Mouse (Mus musculus): ENCODE results near the gene Zmynd10. TPM values are rescaled to one million over a fixed set of nuclear protein-coding genes. Genes with fewer than 3 reads are reported as not detected.

Zmynd10 gene
- polyA plus RNA-seq (2015; fragmentation: Nextera tagmentation; extraction: Ambion mirVana) = 6.7 and 7.9 TPM in 2 replicates

DNA sequence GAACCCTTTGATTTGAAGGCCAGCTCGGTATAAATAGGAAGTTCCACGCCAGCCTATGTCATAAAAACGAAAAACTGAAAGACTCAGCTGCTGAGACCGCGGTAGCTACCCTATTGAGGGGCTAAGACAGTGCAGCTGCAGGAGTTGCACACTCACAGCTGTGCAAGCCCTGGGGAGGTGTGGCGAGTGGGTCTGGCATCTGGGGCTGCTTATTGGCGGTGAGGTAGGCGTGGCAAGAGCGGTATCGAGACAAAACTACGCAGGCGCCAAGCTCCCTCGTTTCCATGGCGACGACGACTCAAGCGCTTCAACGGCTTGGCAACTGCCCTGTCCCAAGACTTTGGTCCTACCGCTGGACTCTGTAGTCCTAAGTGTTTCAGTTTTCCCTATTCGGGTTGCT is at the start of gene Zmynd10:
Zmynd10 (plus strand) TSS at position 273 of the 400 bp plus-strand sequence.
- TF ChIP-seq CTCF (IDR thresholded peaks at IDR 0.05; ENCODE audit: low read depth) = no peak
- H3K9me3 ChIP-seq (replicated peaks; ENCODE audit: low read length) = no peaks in the 10 kb centered on the region
- H3K27me3 ChIP-seq (ENCODE audit: insufficient read depth, low read length) = no peaks in the 10 kb centered on the region
- 0 out of 2 replicates have a peak, but pooled peaks cover 8% of the 10 kb centered on the region for H3K36me3 ChIP-seq (ENCODE audit: insufficient read depth, low read length)
- peak within 1 kb of the TSS; percentile 53 for H3K4me2 ChIP-seq (ENCODE audit: low read length)
- H3K9ac ChIP-seq (ENCODE audit: low read depth, low read length) = no peak within 1 kb of the TSS
- DNase-seq (ENCODE audit: low spot score) (peak; percentile 95), ATAC-seq (replicated peaks; ENCODE audit: low FRiP score, low read depth) (peak; percentile 56)
- H3K4me1 ChIP-seq (replicated peaks; ENCODE audit: insufficient read depth, low read length) = peaks cover 26% of the 10 kb centered on the region
- H3K27ac ChIP-seq = peak within 1 kb of the TSS; percentile 60; the same call in 1 of the 2 replicates
- H3K4me3 ChIP-seq (replicated peaks; ENCODE audit: low read depth, low read length) = no peak within 1 kb of the TSS; the same call in 1 of the 2 replicates
- 2% methylated on average over 20 of the region's 20 CpGs for WGBS

DNA sequence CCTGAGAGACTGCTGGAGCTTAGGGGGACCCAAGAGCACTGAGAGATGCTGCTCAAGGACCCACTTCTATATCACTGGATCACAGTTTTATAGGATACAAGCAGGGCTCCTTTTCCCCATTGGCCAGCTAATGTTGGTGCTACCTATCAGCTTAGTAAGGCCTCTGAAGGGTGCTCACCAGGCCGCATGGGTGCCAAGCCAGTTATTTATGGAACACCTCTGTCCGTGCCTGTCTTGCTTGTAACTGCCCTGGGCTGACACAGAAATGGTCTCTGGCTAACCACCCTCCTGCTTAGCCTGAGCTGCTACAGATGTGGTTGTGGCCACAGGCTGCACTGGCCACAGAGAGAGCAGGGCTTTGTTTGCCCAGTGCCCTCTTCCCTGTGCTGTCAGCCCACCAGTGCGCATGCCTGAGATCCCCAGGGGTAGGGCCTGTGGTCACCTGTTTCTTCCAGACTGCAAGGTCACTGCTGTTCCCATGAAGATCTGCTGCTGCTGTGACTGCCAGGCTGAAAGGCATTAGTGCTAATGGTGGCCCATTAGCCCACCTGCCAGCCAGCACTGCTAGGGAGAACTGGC is 46.3 kb upstream of the Zmynd10 start:
- DNase-seq (ENCODE audit: low spot score) = no peak

DNA sequence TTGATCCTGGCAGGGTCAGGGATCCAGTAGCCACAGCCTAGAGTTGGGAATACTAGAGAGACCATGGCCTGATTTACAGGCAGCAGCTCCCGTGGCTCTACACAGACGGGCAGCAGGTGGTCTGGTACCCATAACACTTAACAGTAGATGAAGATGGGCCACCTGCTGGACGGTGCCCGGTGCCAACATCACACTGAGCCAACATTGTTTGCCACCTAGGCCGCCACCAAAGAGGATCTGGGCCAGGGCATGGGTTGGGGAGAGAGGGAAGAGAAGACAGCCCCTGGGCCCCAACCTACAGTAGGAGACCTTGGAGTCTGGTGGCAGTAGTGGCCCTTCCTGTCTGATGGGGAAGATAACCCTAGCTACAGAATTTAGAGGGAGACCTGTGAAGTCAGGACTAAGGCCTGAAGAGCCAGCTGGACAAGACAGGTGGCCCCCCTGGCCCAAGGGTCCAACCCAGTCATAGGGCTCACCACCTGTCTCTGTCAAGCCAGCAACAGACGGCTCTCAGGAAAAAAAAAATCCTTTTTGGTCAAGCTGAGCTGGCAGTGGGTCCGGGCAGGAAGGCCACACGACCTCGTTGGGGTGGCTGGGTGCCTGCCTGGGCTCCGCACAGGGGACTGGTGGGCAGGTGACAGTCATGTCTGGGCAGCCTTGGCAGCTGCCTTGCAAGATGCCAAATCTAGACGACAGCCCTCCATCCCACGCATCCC is 44.8 kb upstream of the Zmynd10 start:
- Histone ChIP-seq H3K4me1 (replicated peaks; ENCODE audit: insufficient read depth, low read length) (no peaks in the 10 kb centered on the region), H3K4me2 (ENCODE audit: low read length) (no peak overlapping the region), H3K27me3 (ENCODE audit: insufficient read depth, low read length) (no peaks in the 10 kb centered on the region), H3K9me3 (replicated peaks; ENCODE audit: low read length) (no peaks in the 10 kb centered on the region), H3K27ac (no peak overlapping the region), H3K36me3 (ENCODE audit: insufficient read depth, low read length) (no peaks in the 10 kb centered on the region), H3K4me3 (replicated peaks; ENCODE audit: low read depth, low read length) (no peak overlapping the region), H3K9ac (ENCODE audit: low read depth, low read length) (no peak overlapping the region)
- DNase-seq (ENCODE audit: low spot score) (no peak), ATAC-seq (replicated peaks; ENCODE audit: low FRiP score, low read depth) (no peak)
- TF ChIP-seq CTCF (IDR thresholded peaks at IDR 0.05; ENCODE audit: low read depth) = no peak
- 85% methylated on average over 12 of the region's 12 CpGs for WGBS

More for the DNA sequence above, 46.3 kb upstream of the Zmynd10 start:
- Histone ChIP-seq H3K4me3 (replicated peaks; ENCODE audit: low read depth, low read length) (no peak overlapping the region), H3K9ac (ENCODE audit: low read depth, low read length) (no peak overlapping the region), H3K27me3 (ENCODE audit: insufficient read depth, low read length) (no peaks in the 10 kb centered on the region), H3K4me1 (replicated peaks; ENCODE audit: insufficient read depth, low read length) (no peaks in the 10 kb centered on the region), H3K9me3 (replicated peaks; ENCODE audit: low read length) (no peaks in the 10 kb centered on the region), H3K36me3 (ENCODE audit: insufficient read depth, low read length) (no peaks in the 10 kb centered on the region), H3K4me2 (ENCODE audit: low read length) (no peak overlapping the region), H3K27ac (no peak overlapping the region)
- 78% methylated on average over 3 of the region's 3 CpGs for WGBS
- TF ChIP-seq CTCF (IDR thresholded peaks at IDR 0.05; ENCODE audit: low read depth) = no peak
- ATAC-seq (replicated peaks; ENCODE audit: low FRiP score, low read depth) = no peak

DNA sequence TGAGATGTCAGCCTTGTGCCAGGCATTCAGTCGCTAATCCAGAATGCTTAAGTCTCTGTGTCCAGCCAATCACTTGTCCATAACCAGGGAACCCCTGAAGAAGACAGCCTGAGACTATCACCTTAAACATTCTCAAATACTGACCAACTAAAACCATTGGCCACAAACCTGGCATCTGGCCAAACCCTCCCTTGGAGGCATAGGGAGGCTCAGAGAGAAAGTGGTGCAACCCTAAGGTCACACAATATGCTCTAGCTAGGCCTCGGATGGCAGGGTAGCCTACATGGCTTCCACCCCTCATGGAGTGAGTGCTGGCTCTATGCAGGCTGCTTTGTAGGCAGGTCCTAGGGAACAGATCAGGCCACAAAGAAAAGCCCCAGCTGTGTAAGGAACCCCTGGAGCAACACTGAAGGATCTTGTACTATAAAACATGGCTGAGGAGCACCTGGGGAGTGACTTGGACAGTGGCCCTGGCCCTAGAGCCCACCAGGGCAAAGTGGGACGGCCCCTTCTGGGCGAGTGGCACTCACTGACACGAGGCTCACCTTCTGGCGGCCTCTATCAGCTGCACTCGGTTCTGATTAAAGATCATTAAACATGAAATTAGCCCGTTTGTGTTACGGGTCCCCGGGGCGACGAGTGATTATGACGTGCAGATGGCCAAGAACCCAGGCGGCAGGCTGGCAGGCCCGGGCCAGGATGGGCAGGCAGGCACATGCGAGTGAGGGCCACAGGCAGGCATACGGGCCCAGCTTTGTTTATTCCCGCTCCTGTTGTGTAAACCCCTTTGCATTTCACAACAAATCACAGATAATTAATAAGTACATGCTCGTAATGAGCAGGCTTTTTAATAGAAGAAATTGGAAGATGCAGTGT is 42.2 kb upstream of the Zmynd10 start:
- Histone ChIP-seq H3K36me3 (ENCODE audit: insufficient read depth, low read length) (no peaks in the 10 kb centered on the region), H3K9ac (ENCODE audit: low read depth, low read length) (no peak overlapping the region), H3K27ac (no peak overlapping the region), H3K4me3 (replicated peaks; ENCODE audit: low read depth, low read length) (no peak overlapping the region), H3K4me2 (ENCODE audit: low read length) (no peak overlapping the region), H3K9me3 (replicated peaks; ENCODE audit: low read length) (no peaks in the 10 kb centered on the region), H3K27me3 (ENCODE audit: insufficient read depth, low read length) (no peaks in the 10 kb centered on the region), H3K4me1 (replicated peaks; ENCODE audit: insufficient read depth, low read length) (peaks cover 6% of the 10 kb centered on the region)
- DNase-seq (ENCODE audit: low spot score) = no peak
- no peak for TF ChIP-seq CTCF (IDR thresholded peaks at IDR 0.05; ENCODE audit: low read depth)
- WGBS = 77% methylated on average over 19 of the region's 19 CpGs
- ATAC-seq (replicated peaks; ENCODE audit: low FRiP score, low read depth) = no peak

DNA sequence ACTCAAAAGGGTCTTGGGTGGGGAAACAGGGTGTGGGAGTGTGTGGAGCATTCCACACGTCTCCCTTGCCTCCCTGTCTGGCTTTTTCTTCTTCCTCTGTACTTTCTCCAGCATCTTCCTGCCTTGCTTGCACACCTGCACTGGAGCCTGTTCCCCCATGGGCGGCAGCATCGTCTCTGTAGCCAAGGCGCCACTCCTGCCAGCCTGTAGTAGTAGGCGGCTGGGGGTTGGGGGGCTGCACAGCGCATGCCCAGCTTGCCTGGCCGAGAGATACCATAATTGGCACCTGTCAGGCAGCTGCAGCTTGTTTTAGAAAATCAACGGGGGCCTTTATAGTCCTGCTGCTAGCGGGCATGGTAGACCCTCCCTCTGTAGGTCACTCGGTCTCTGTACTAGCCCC is 38.8 kb upstream of the Zmynd10 start:
- ATAC-seq (replicated peaks; ENCODE audit: low FRiP score, low read depth) (no peak), DNase-seq (ENCODE audit: low spot score) (no peak)
- no peaks in the 10 kb centered on the region for H3K9me3 ChIP-seq (replicated peaks; ENCODE audit: low read length)
- 39% methylated on average over 10 of the region's 10 CpGs for WGBS
- H3K4me2 ChIP-seq (ENCODE audit: low read length) = no peak overlapping the region
- no peak overlapping the region for H3K27ac ChIP-seq
- peak; percentile 2; the same call in 1 of the 2 replicates for TF ChIP-seq CTCF (IDR thresholded peaks at IDR 0.05; ENCODE audit: low read depth)
- H3K4me3 ChIP-seq (replicated peaks; ENCODE audit: low read depth, low read length) = no peak overlapping the region
- H3K27me3 ChIP-seq (ENCODE audit: insufficient read depth, low read length) = no peaks in the 10 kb centered on the region
- H3K9ac ChIP-seq (ENCODE audit: low read depth, low read length) = no peak overlapping the region
- no peaks in the 10 kb centered on the region for H3K36me3 ChIP-seq (ENCODE audit: insufficient read depth, low read length)
- peaks cover 13% of the 10 kb centered on the region for H3K4me1 ChIP-seq (replicated peaks; ENCODE audit: insufficient read depth, low read length)
